Mouse (Mus musculus) erythroblast, embryonic 14.5 days (primary cell): ENCODE data around the gene Trappc10.

Experiments
- GATA1 ChIP-seq: IDR thresholded peaks from 2 replicates; pipeline ENCODE4 v1.6.1; 2012; ENCODE audit warnings: low read length, inconsistent platforms, mixed read lengths
- TAL1 ChIP-seq: IDR thresholded peaks from 3 replicates; pipeline ENCODE4 v1.6.1; 2012; ENCODE audit warnings: low read length, inconsistent platforms, mixed read lengths

- TF ChIP-seq GATA1 (no peak), TAL1 (no peak)
These were observed 96.5 kb downstream of the Trappc10 start for GRCm38 (mm10) chr10:78147908-78148441.
